Mouse (Mus musculus): ENCODE data around the gene Sco2. TPM values are rescaled to one million over a fixed set of nuclear protein-coding genes. Genes with fewer than 3 reads are reported as not detected.
A peak's percentile ranks its signal among the peaks of the same experiment; 100 is the strongest.

Gene Sco2
- total and polyA plus RNA-seq, 3 experiments: 34.6 to 58.9 TPM; not detected in 1

DNA sequence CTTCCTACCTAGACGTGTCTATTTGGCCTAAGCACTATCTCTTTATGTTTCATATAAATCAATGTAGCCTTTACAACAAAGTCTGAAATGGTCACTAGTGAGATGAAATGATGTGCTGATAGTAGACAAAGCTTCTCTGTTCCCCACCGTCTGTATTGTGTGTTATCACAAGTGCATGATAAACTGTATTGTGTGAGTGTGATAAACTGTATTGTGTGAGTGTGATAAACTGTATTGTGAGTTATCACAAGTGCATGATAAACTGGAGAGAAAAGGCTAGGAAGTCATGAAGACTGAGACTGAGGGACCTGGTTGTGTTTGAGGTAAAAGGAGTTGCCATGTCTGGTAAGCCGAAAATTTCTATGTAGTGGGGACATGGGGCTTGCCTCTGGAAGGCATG lies 14.9 kb downstream of the Sco2 start:
- H3K4me1 ChIP-seq (ENCODE audit: control insufficient read depth in 1 of 2, insufficient read depth in 2 of 2, low read length in 2 of 2): peaks cover 21% of the 10 kb centered on the region in 2 experiments
- TF ChIP-seq GATA1 (IDR thresholded peaks at IDR 0.05; ENCODE audit: low read depth, low read length) (peak; percentile 82), EP300 (IDR thresholded peaks at IDR 0.05; ENCODE audit: low read depth in 1 of 2, low read length in 2 of 2) (peak; percentile 56 to 79), RCOR1 (IDR thresholded peaks at IDR 0.05; ENCODE audit: low read depth, low read length) (no peak), TCF12 (IDR thresholded peaks at IDR 0.05; ENCODE audit: low read depth, low read length) (peak; percentile 72; the same call in 1 of the 2 replicates)
- H3K9ac ChIP-seq (ENCODE audit: control insufficient read depth, low read depth, low read length, poor library complexity, severe bottlenecking): no peak overlapping the region
- H3K9me3 ChIP-seq (replicated peaks; ENCODE audit: insufficient read depth, low read length): no peaks in the 10 kb centered on the region
- no peak overlapping the region for H3K4me3 ChIP-seq (ENCODE audit: control insufficient read depth in 1 of 2, insufficient read depth in 1 of 2, low read depth in 2 of 2, low read length in 2 of 2)
- no peak for DNase-seq (ENCODE audit: low read depth, low spot score)
- peaks cover 51% of the 10 kb centered on the region for H3K79me2 ChIP-seq (ENCODE audit: control insufficient read depth, insufficient read depth, low read length, poor library complexity)
- peaks cover 5 to 28% of the 10 kb centered on the region in 2 experiments for H3K36me3 ChIP-seq (ENCODE audit: control insufficient read depth in 1 of 2, insufficient read depth in 2 of 2, low read length in 2 of 2)
- H3K27ac ChIP-seq (ENCODE audit: control insufficient read depth, low read depth, low read length): peak overlapping the region; percentile 21
- no peaks in the 10 kb centered on the region for H3K27me3 ChIP-seq (ENCODE audit: control insufficient read depth in 1 of 2, insufficient read depth in 2 of 2, low read length in 2 of 2)

DNA sequence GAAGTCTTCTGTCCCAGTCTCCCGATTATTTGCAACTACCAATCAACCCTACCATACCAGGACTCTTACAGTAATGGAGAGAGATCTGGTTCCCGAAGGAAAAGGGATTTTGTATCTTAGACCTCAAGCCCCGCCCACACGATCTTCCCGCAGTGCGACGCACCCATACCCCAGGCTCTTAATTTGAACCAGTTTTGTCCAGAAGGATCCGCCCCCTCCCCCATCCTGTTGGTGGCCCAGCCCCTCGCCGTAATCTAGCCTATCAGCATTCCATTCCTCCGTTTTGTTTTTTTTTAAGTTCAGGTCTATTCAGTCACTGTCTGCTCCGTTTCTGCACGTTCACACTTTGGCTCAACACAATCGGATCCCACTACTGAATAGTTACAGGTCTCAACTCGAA lies 17.3 kb downstream of the Sco2 start:
- Histone ChIP-seq H3K9ac (ENCODE audit: control insufficient read depth, low read depth, low read length, poor library complexity, severe bottlenecking) (peak overlapping the region; percentile 96), H3K36me3 (ENCODE audit: control insufficient read depth in 1 of 2, insufficient read depth in 2 of 2, low read length in 2 of 2) (peaks cover 5 to 28% of the 10 kb centered on the region in 2 experiments), H3K4me3 (ENCODE audit: control insufficient read depth in 1 of 2, insufficient read depth in 1 of 2, low read depth in 2 of 2, low read length in 2 of 2) (peak overlapping the region; percentile 88 to 97), H3K79me2 (ENCODE audit: control insufficient read depth, insufficient read depth, low read length, poor library complexity) (peaks cover 49% of the 10 kb centered on the region), H3K27ac (ENCODE audit: control insufficient read depth, low read depth, low read length) (peak overlapping the region; percentile 89), H3K9me3 (replicated peaks; ENCODE audit: insufficient read depth, low read length) (no peaks in the 10 kb centered on the region), H3K4me1 (ENCODE audit: control insufficient read depth in 1 of 2, insufficient read depth in 2 of 2, low read length in 2 of 2) (peaks cover 21% of the 10 kb centered on the region in 2 experiments), H3K27me3 (ENCODE audit: control insufficient read depth in 1 of 2, insufficient read depth in 2 of 2, low read length in 2 of 2) (no peaks in the 10 kb centered on the region)
- TF ChIP-seq GABPA (IDR thresholded peaks at IDR 0.05; ENCODE audit: low read depth, low read length): no peak
- 0 out of 2 replicates have a peak, but pooled peaks have one; percentile 34 for TF ChIP-seq TCF12 (IDR thresholded peaks at IDR 0.05; ENCODE audit: low read depth, low read length)
- peak; percentile 49 for TF ChIP-seq MAX (IDR thresholded peaks at IDR 0.05; ENCODE audit: low read length)
- TF ChIP-seq BHLHE40 (IDR thresholded peaks at IDR 0.05; ENCODE audit: borderline replicate concordance, low read depth, low read length): 0 out of 2 replicates have a peak, but pooled peaks have one; percentile 41
- peak in 1 of 2 experiments; percentile 36; a peak in 2 of 4 replicates for TF ChIP-seq POLR2A (IDR thresholded peaks at IDR 0.05; ENCODE audit: control insufficient read depth in 1 of 2, insufficient read depth in 1 of 2, low read depth in 1 of 2, low read length in 2 of 2, poor library complexity in 1 of 2)
- TF ChIP-seq EP300 (IDR thresholded peaks at IDR 0.05; ENCODE audit: low read depth in 1 of 2, low read length in 2 of 2): peak in 1 of 2 experiments; percentile 20; a peak in 1 of 4 replicates
- TF ChIP-seq ZNF384 (IDR thresholded peaks at IDR 0.05; ENCODE audit: low read depth, low read length): peak; percentile 95
- TF ChIP-seq MAZ (IDR thresholded peaks at IDR 0.05; ENCODE audit: low read depth, low read length): peak; percentile 51; the same call in 1 of the 2 replicates
- TF ChIP-seq HCFC1 (IDR thresholded peaks at IDR 0.05; ENCODE audit: low read depth, low read length): peak; percentile 74
- peak; percentile 76 for TF ChIP-seq MXI1 (IDR thresholded peaks at IDR 0.05; ENCODE audit: low read depth, low read length)
- TF ChIP-seq NELFE (IDR thresholded peaks at IDR 0.05; ENCODE audit: low read depth, low read length): peak; percentile 46
- no peak for TF ChIP-seq JUND (IDR thresholded peaks at IDR 0.05; ENCODE audit: low read depth, low read length)
- no peak for TF ChIP-seq NRF1 (IDR thresholded peaks at IDR 0.05; ENCODE audit: insufficient read depth, low read depth, low read length, poor library complexity, severe bottlenecking)
- TF ChIP-seq KAT2A (conservative IDR thresholded peaks at IDR 0.05; ENCODE audit: low read depth, low read length): 0 out of 2 replicates have a peak, but pooled peaks have one; percentile 30
- TF ChIP-seq CHD2 (IDR thresholded peaks at IDR 0.05; ENCODE audit: low read length): peak; percentile 56
- TF ChIP-seq SIN3A (IDR thresholded peaks at IDR 0.05; ENCODE audit: low read length): peak; percentile 91
- peak; percentile 53; the same call in 1 of the 2 replicates for TF ChIP-seq TBP (IDR thresholded peaks at IDR 0.05; ENCODE audit: low read depth, low read length)
- no peak for TF ChIP-seq RAD21 (IDR thresholded peaks at IDR 0.05; ENCODE audit: low read depth, low read length)
- DNase-seq (ENCODE audit: low read depth, low spot score): peak; percentile 97
